Mouse (Mus musculus) lung, embryonic 14.5 days (tissue): ENCODE measurements around the gene Mon2. TPM values are rescaled to one million over a fixed set of nuclear protein-coding genes. Genes with fewer than 3 reads are reported as not detected.
A peak's percentile ranks its signal among the peaks of the same experiment; 100 is the strongest.

Experiments used
- ATAC-seq: fragments of 200-750 bp; cut with Nextera tagmentation; 2 replicates; pipeline ENCODE4 v1.8.0; 2017; ENCODE audit warnings: mild to moderate bottlenecking, moderate TSS enrichment, moderate library complexity; ENCODE audit not compliant: insufficient read depth
- DNase-seq: peaks from one replicate; pipeline ENCODE4 v3.0.0-alpha.2; 2015
- H3K27ac ChIP-seq: fragments of 300-500 bp; sonication (generic); 2 replicates; pipeline ENCODE4 v1.5.1; 2014; ENCODE audit warnings: low read depth, mild to moderate bottlenecking, moderate library complexity
- H3K27me3 ChIP-seq: fragments of 300-500 bp; sonication (generic); 2 replicates; pipeline ENCODE4 v1.6.1; 2014; ENCODE audit warnings: low read length, control low read depth; ENCODE audit not compliant: insufficient read depth
- H3K36me3 ChIP-seq: fragments of 300-500 bp; sonication (generic); 2 replicates; pipeline ENCODE4 v1.6.1; 2014; ENCODE audit warnings: control low read depth; ENCODE audit not compliant: insufficient read depth
- H3K4me1 ChIP-seq: fragments of 300-500 bp; sonication (generic); 2 replicates; pipeline ENCODE4 v1.6.1; 2014; ENCODE audit warnings: antibody characterized with exemption, control low read depth; ENCODE audit not compliant: insufficient read depth
- H3K4me2 ChIP-seq: fragments of 300-500 bp; sonication (generic); 2 replicates; pipeline ENCODE4 v1.6.1; 2014; ENCODE audit warnings: mild to moderate bottlenecking
- H3K4me3 ChIP-seq: fragments of 300-500 bp; sonication (generic); 2 replicates; pipeline ENCODE4 v1.5.1; 2014; ENCODE audit warnings: low read depth, low read length
- H3K9ac ChIP-seq: fragments of 300-500 bp; sonication (generic); 2 replicates; pipeline ENCODE4 v1.6.1; 2014
- H3K9me3 ChIP-seq: fragments of 300-500 bp; sonication (generic); 2 replicates; pipeline ENCODE4 v1.6.1; 2016; ENCODE audit warnings: low read depth, low read length, control low read depth
- CTCF ChIP-seq: IDR thresholded peaks from 2 replicates; pipeline ENCODE4 v1.5.1; 2016; ENCODE audit warnings: antibody characterized with exemption, low read depth
- WGBS: fragments of 180-500 bp; shearing (Covaris S2); extraction: QIAGEN DNeasy Blood & Tissue Kit; methylation state at CpG from one replicate; pipeline ENCODE4 v1.1.7; 2014; 5-methylcytosine and 5-hydroxymethylcytosine counted together
- polyA plus RNA-seq: library from polyadenylated mRNA; unstranded; fragments of >200 nt; fragmentation: Nextera tagmentation; extraction: Ambion mirVana; gene quantifications from 2 replicates; pipeline ENCODE4 v1.2.1, GENCODE M21; 2014

Gene Mon2
- polyA plus RNA-seq, 1 experiment from 2014 or later, result 35.0 TPM

- 7% methylated on average over 53 of the region's 54 CpGs for WGBS
- peaks cover 22% of the 10 kb centered on the region for H3K4me1 ChIP-seq
Measured at GRCm38 (mm10) chr10:122986320-122987225, 89.7 kb downstream of the Mon2 start.

GRCm38 (mm10) chr10:122985515-122986319, 90.6 kb downstream of the Mon2 start:
- H3K4me3 ChIP-seq, result peak overlapping the region; percentile 98
- 0% methylated on average over 68 of the region's 115 CpGs for WGBS
- DNase-seq (peak; percentile 90), ATAC-seq (peak; percentile 88)
- H3K4me1 ChIP-seq, result peaks cover 22% of the 10 kb centered on the region
- peak overlapping the region; percentile 76 for H3K4me2 ChIP-seq
- H3K27ac ChIP-seq, result peak overlapping the region; percentile 100
- TF ChIP-seq CTCF, result no peak
- H3K9ac ChIP-seq, result peak overlapping the region; percentile 100
- no peaks in the 10 kb centered on the region for H3K9me3 ChIP-seq
- H3K36me3 ChIP-seq, result peaks cover 18% of the 10 kb centered on the region
- no peaks in the 10 kb centered on the region for H3K27me3 ChIP-seq

More at GRCm38 (mm10) chr10:122986320-122987225, 89.7 kb downstream of the Mon2 start:
- TF ChIP-seq CTCF, result no peak
- peak; percentile 82 for ATAC-seq
- Histone ChIP-seq H3K4me3 (peak overlapping the region; percentile 98), H3K36me3 (peaks cover 15% of the 10 kb centered on the region; the same call in 1 of the 2 replicates), H3K9ac (peak overlapping the region; percentile 100), H3K27me3 (no peaks in the 10 kb centered on the region), H3K9me3 (no peaks in the 10 kb centered on the region), H3K4me2 (peak overlapping the region; percentile 76), H3K27ac (peak overlapping the region; percentile 100)
- peak; percentile 94 for DNase-seq

DNA sequence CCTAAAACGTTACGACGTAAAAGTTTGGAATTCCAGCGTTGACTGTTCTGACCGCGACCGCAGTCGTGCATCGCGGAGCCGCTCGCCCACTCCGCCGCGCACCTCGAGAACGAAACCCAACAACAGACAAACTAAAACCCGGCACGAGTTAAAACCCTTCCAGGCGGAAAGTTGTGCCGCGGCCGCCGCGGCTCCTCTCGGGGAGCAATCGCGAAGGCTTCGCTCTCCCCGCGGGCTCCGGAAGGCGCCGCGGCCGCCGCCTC, 91.1 kb downstream of the Mon2 start:
- peak overlapping the region; percentile 100 for H3K27ac ChIP-seq
- no peak for TF ChIP-seq CTCF
- no peaks in the 10 kb centered on the region for H3K27me3 ChIP-seq
- H3K4me1 ChIP-seq, result peaks cover 22% of the 10 kb centered on the region
- H3K9ac ChIP-seq, result peak overlapping the region; percentile 100
- DNase-seq (peak; percentile 71), ATAC-seq (no peak)
- H3K36me3 ChIP-seq, result peaks cover 20% of the 10 kb centered on the region
- H3K9me3 ChIP-seq, result no peaks in the 10 kb centered on the region
- H3K4me3 ChIP-seq, result peak overlapping the region; percentile 98
- H3K4me2 ChIP-seq, result peak overlapping the region; percentile 76
- under 1% methylated on average over 37 of the region's 37 CpGs for WGBS

DNA sequence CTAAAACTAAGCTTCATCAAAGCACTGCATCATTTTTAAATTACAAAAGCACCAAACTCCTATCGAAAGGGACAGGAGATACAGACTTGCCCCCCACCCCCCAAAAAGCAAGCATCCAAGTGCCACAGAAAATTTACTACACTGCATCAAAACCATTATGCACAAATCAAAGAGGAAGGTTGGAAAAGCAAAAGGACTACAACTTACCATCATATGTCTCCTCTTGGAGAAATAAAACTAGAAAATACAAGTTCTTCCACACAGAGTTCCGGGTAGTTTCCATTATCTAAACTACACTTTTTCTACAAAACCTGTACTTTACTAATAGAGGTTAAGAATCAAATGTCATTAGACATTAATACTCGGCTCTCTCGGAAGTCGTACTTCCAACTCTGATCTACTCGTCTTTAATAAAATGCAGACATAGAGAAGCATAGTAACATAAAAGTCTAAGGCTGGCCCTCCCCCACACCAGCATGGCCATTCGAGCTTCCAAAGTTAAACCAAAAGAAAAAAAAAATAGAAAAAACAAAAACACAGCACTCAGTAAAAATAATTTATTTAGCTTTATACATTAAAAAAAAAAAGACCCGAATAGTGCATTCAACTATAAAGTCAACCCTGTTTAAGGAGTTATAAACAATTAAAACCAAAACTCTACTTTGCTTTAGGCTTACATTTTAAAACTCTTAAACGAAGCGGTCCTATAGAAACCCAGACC, 91.6 kb downstream of the Mon2 start:
- no peaks in the 10 kb centered on the region for H3K27me3 ChIP-seq
- TF ChIP-seq CTCF, result no peak
- peak overlapping the region; percentile 98 for H3K4me3 ChIP-seq
- WGBS, result 1% methylated on average over 10 of the region's 10 CpGs
- no peaks in the 10 kb centered on the region for H3K9me3 ChIP-seq
- peak overlapping the region; percentile 100 for H3K9ac ChIP-seq
- H3K4me2 ChIP-seq, result peak overlapping the region; percentile 76
- ATAC-seq, result no peak
- H3K27ac ChIP-seq, result peak overlapping the region; percentile 100
- DNase-seq, result peak; percentile 55
- H3K36me3 ChIP-seq, result peaks cover 20% of the 10 kb centered on the region
- H3K4me1 ChIP-seq, result peaks cover 22% of the 10 kb centered on the region

DNA sequence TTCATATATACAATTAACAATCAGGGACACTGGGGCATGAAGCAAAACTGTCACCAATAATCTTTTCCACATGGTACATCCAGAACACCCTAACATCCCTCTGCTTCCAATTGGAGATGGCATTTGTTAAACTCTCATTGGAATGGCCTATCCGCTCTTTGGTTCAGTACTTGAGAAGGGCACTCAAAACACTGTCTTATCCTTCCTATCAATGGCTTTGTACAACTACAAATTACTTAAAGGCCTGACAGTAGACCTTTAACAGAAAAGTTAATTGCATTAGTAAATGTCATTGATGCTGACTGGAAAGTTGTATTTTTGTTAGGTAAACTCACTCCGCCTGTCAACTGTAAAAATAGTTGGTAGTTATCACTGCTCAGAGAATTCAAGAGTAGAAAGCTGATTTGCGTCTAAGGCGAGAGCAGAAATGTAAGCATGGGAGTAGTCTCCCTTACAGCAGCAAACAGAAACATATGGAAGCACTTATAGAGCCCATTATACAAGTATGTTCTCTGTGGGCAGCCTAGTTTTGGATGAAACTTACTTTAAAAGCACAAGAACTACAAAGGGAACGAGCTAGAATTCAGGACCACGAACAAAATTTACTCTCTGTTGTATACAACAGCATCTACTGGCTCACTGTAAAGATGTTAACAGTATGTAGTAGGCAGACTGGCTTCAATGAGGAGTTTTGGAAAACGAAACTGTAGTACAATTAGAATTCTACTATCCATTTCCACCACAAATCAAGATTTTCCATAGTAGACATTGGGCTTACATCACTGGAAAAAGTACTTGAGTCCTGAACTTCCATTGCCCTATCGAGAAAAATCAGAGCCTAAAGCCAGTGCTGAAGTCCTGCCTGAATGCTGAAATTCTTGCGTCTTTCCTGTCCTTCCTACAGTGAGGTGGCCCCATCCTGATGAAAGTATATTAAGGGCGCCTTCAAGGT, 92.5 kb downstream of the Mon2 start:
- DNase-seq, result peak; percentile 49
- Histone ChIP-seq H3K9me3 (no peaks in the 10 kb centered on the region), H3K4me3 (peak overlapping the region; percentile 98), H3K36me3 (peaks cover 20% of the 10 kb centered on the region), H3K27ac (peak overlapping the region; percentile 100), H3K4me2 (peak overlapping the region; percentile 76), H3K4me1 (peaks cover 22% of the 10 kb centered on the region), H3K9ac (peak overlapping the region; percentile 100), H3K27me3 (no peaks in the 10 kb centered on the region)
- WGBS, result 28% methylated on average over 10 of the region's 10 CpGs
- TF ChIP-seq CTCF, result no peak
- no peak for ATAC-seq

DNA sequence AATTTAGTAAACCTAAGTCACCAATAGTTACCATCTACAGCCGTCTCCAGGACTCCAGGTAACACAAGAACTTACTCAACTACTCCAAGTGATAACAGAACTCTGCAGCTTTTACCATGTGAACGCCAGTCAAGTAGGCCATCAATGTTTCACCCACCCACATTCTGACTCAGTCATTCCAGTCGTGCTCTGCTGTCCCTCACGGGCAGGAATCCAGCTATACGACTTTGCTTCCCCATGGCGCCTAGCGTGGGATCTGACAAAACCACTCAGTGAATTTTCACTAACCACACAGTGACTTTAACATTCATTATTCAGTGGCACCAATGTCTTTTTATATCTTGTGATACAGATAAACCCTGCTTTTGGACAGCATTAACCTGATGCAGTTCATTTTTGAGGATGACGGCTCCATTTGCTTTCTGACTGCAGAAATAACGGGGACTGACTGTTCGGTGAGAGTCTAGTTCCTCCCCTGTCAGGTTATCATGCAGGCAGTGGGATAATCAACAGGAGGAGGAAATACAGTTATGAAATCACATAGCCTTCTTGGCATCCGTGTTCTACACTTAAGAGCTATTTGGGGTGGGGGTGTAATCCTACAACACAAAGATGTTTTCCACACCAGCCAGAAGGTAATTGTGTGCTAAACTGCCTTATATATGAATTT, 93.3 kb downstream of the Mon2 start:
- H3K4me2 ChIP-seq, result peak overlapping the region; percentile 76
- H3K36me3 ChIP-seq, result peaks cover 20% of the 10 kb centered on the region
- DNase-seq (no peak), ATAC-seq (no peak)
- 63% methylated on average over 11 of the region's 11 CpGs for WGBS
- no peaks in the 10 kb centered on the region for H3K27me3 ChIP-seq
- no peaks in the 10 kb centered on the region for H3K9me3 ChIP-seq
- peak overlapping the region; percentile 98 for H3K4me3 ChIP-seq
- H3K9ac ChIP-seq, result peak overlapping the region; percentile 100; the same call in 1 of the 2 replicates
- peaks cover 18% of the 10 kb centered on the region for H3K4me1 ChIP-seq
- H3K27ac ChIP-seq, result no peak overlapping the region
- TF ChIP-seq CTCF, result no peak
